Mouse (Mus musculus) lung, embryonic 16.5 days (tissue): ENCODE results near the gene Lrrn2. TPM values are rescaled to one million over a fixed set of nuclear protein-coding genes. Genes with fewer than 3 reads are reported as not detected.

Source experiments
- ATAC-seq: fragments of 200-750 bp; cut with Nextera tagmentation; 2 replicates; pipeline ENCODE4 v1.8.0; 2017; ENCODE audit warnings: low read depth, mild to moderate bottlenecking, moderate library complexity
- H3K27ac ChIP-seq: fragments of 300-500 bp; sonication (generic); 2 replicates; pipeline ENCODE4 v1.5.1; 2014; ENCODE audit warnings: mild to moderate bottlenecking, control low read depth, low read length
- H3K27me3 ChIP-seq: fragments of 300-500 bp; sonication (generic); 2 replicates; pipeline ENCODE4 v1.6.1; 2014; ENCODE audit warnings: low read depth, low read length, mixed read lengths; ENCODE audit not compliant: control insufficient read depth, insufficient read depth
- H3K36me3 ChIP-seq: fragments of 300-500 bp; sonication (generic); 2 replicates; pipeline ENCODE4 v1.6.1; 2014; ENCODE audit warnings: low read length; ENCODE audit not compliant: control insufficient read depth, insufficient read depth
- H3K4me1 ChIP-seq: fragments of 300-500 bp; sonication (generic); replicated peaks from 2 replicates; pipeline ENCODE4 v1.6.1; 2014; ENCODE audit warnings: low read length, mixed read lengths; ENCODE audit not compliant: control insufficient read depth, insufficient read depth
- H3K4me2 ChIP-seq: fragments of 300-500 bp; sonication (generic); 2 replicates; pipeline ENCODE4 v1.6.1; 2014; ENCODE audit warnings: low read depth, low read length, control low read depth
- H3K4me3 ChIP-seq: fragments of 300-500 bp; sonication (generic); 2 replicates; pipeline ENCODE4 v1.5.1; 2014; ENCODE audit warnings: mild to moderate bottlenecking, low read length, control low read depth
- H3K9ac ChIP-seq: fragments of 300-500 bp; sonication (generic); 2 replicates; pipeline ENCODE4 v1.6.1; 2014; ENCODE audit warnings: low read length, control low read depth
- H3K9me3 ChIP-seq: fragments of 300-500 bp; sonication (generic); 2 replicates; pipeline ENCODE4 v1.6.1; 2016; ENCODE audit warnings: low read length; ENCODE audit not compliant: control insufficient read depth
- WGBS: fragments of 180-500 bp; shearing (Covaris S2); extraction: QIAGEN DNeasy Blood & Tissue Kit; methylation state at CpG from one replicate; pipeline ENCODE4 v1.1.7; 2014; 5-methylcytosine and 5-hydroxymethylcytosine counted together
- polyA plus RNA-seq: library from polyadenylated mRNA; unstranded; fragments of >200 nt; fragmentation: Nextera tagmentation; extraction: Ambion mirVana; gene quantifications from 2 replicates; pipeline ENCODE4 v1.2.1, GENCODE M21; 2015

Gene Lrrn2
- polyA plus RNA-seq, 1 experiment from 2014 or later: 3.3 TPM

GRCm38 (mm10) chr1:132850809-132851208 lies 29.3 kb upstream of the Lrrn2 start:
- Histone ChIP-seq H3K9ac (no peak overlapping the region), H3K9me3 (peaks cover 4% of the 10 kb centered on the region), H3K36me3 (no peaks in the 10 kb centered on the region), H3K4me1 (no peaks in the 10 kb centered on the region; the same call in none of the 2 replicates), H3K27ac (no peak overlapping the region), H3K27me3 (no peaks in the 10 kb centered on the region), H3K4me3 (no peak overlapping the region), H3K4me2 (no peak overlapping the region)
- WGBS: 53% methylated on average over 5 of the region's 5 CpGs
- ATAC-seq: no peak

DNA sequence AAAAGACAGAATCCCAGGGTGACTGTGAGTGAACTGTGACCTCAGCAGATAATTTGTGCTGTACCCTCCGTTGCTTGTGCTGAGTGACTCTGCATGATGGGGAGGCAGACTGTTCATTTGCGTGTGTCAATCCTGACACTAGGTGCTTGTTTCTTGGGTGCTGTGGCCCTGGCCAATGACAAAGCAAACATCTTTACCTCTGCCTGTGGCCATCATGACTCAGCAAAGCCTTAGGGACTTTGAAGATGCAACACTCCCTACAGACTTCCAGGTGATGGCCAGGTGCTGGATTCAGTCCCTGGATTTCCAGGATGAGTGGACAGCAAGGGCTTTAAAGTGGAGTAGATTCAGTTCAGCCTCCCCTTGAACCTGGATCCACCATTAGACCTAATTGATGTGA lies 28.8 kb upstream of the Lrrn2 start:
- Histone ChIP-seq H3K4me3 (no peak overlapping the region), H3K9me3 (peaks cover 4% of the 10 kb centered on the region), H3K36me3 (no peaks in the 10 kb centered on the region), H3K4me1 (no peaks in the 10 kb centered on the region; the same call in none of the 2 replicates), H3K27ac (no peak overlapping the region), H3K4me2 (no peak overlapping the region), H3K9ac (no peak overlapping the region), H3K27me3 (no peaks in the 10 kb centered on the region)
- 60% methylated on average over 2 of the region's 2 CpGs for WGBS
- ATAC-seq: no peak

DNA sequence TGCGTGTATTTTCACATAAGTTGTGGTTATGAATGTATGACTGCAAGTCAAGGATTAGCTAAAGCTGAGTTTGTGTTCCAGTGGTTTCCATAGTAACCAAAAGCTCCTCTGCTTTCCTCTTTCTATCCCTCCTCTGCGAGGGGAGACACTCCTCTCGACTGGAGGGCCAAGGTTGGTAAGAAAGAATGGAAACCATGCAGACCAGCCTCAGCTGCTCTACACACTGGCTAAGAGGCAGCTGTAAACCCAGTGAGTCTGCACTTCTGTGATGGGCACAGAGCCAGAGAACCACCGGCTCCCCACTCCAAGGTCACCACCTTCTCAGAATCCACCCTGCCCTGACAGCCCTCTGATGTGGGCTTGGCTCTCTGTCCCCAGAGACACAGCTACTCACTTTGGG lies 28.3 kb upstream of the Lrrn2 start:
- H3K4me2 ChIP-seq: no peak overlapping the region
- 33% methylated on average over 4 of the region's 4 CpGs for WGBS
- H3K9ac ChIP-seq: no peak overlapping the region
- no peaks in the 10 kb centered on the region for H3K36me3 ChIP-seq
- no peak overlapping the region for H3K4me3 ChIP-seq
- peak; percentile 43; the same call in 1 of the 2 replicates for ATAC-seq
- H3K27ac ChIP-seq: no peak overlapping the region
- H3K9me3 ChIP-seq: peaks cover 4% of the 10 kb centered on the region
- no peaks in the 10 kb centered on the region for H3K27me3 ChIP-seq
- H3K4me1 ChIP-seq: no peaks in the 10 kb centered on the region; the same call in none of the 2 replicates

GRCm38 (mm10) chr1:132853312-132853711 lies 26.8 kb upstream of the Lrrn2 start:
- peaks cover under 1% of the 10 kb centered on the region; the same call in 1 of the 2 replicates for H3K9me3 ChIP-seq
- no peak overlapping the region for H3K4me3 ChIP-seq
- ATAC-seq: peak; percentile 76
- 18% methylated on average over 8 of the region's 8 CpGs for WGBS
- no peak overlapping the region for H3K4me2 ChIP-seq
- no peak overlapping the region for H3K27ac ChIP-seq
- no peak overlapping the region for H3K9ac ChIP-seq
- H3K27me3 ChIP-seq: no peaks in the 10 kb centered on the region
- H3K4me1 ChIP-seq: no peaks in the 10 kb centered on the region; the same call in none of the 2 replicates
- H3K36me3 ChIP-seq: no peaks in the 10 kb centered on the region

- no peaks in the 10 kb centered on the region for H3K9me3 ChIP-seq
- H3K36me3 ChIP-seq: no peaks in the 10 kb centered on the region
- no peak overlapping the region for H3K27ac ChIP-seq
- ATAC-seq: no peak
- WGBS: 55% methylated on average over 5 of the region's 5 CpGs
- H3K4me3 ChIP-seq: no peak overlapping the region
- no peak overlapping the region for H3K4me2 ChIP-seq
- no peaks in the 10 kb centered on the region for H3K4me1 ChIP-seq
- H3K27me3 ChIP-seq: no peaks in the 10 kb centered on the region
- no peak overlapping the region for H3K9ac ChIP-seq
Measured at GRCm38 (mm10) chr1:132858516-132859383, 21.3 kb upstream of the Lrrn2 start.

- H3K27me3 ChIP-seq: no peaks in the 10 kb centered on the region
- no peak overlapping the region for H3K27ac ChIP-seq
- no peaks in the 10 kb centered on the region for H3K9me3 ChIP-seq
- H3K4me1 ChIP-seq: no peaks in the 10 kb centered on the region
- no peaks in the 10 kb centered on the region for H3K36me3 ChIP-seq
- WGBS: 58% methylated on average over 2 of the region's 2 CpGs
- H3K4me2 ChIP-seq: no peak overlapping the region
- no peak for ATAC-seq
- no peak overlapping the region for H3K9ac ChIP-seq
- H3K4me3 ChIP-seq: no peak overlapping the region
Measured at GRCm38 (mm10) chr1:132864220-132864619, 15.9 kb upstream of the Lrrn2 start.

- Histone ChIP-seq H3K4me1 (no peaks in the 10 kb centered on the region), H3K9me3 (no peaks in the 10 kb centered on the region), H3K36me3 (no peaks in the 10 kb centered on the region), H3K4me2 (no peak overlapping the region), H3K4me3 (no peak overlapping the region), H3K27me3 (no peaks in the 10 kb centered on the region), H3K9ac (no peak overlapping the region), H3K27ac (no peak overlapping the region)
- no peak for ATAC-seq
- WGBS: 74% methylated on average over 4 of the region's 4 CpGs
Measured at GRCm38 (mm10) chr1:132865585-132865984, 14.5 kb upstream of the Lrrn2 start.

DNA sequence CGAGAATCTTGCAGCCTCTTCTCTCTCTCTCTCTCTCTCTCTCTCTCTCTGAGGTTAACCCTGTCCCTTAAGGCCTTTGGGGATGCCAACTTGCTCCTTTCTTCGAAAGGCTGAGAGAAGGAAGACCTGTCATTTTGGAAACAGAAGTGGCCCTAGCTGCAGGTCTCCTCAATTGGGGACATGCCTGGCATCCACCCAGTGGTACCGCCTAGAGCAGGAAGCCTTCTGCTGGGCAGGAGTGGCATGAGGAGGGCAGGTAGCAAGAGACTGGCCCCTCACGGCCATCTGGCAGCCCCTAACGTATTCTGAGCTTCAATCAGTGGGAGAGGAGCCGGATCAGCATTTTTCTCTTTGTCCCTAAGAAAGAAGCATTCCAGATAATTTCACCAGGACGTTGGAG lies 9.7 kb upstream of the Lrrn2 start:
- 52% methylated on average over 7 of the region's 7 CpGs for WGBS
- Histone ChIP-seq H3K9me3 (no peaks in the 10 kb centered on the region), H3K27ac (no peak overlapping the region), H3K27me3 (no peaks in the 10 kb centered on the region), H3K9ac (no peak overlapping the region), H3K4me3 (no peak overlapping the region), H3K4me2 (no peak overlapping the region), H3K36me3 (no peaks in the 10 kb centered on the region), H3K4me1 (no peaks in the 10 kb centered on the region)
- no peak for ATAC-seq

DNA sequence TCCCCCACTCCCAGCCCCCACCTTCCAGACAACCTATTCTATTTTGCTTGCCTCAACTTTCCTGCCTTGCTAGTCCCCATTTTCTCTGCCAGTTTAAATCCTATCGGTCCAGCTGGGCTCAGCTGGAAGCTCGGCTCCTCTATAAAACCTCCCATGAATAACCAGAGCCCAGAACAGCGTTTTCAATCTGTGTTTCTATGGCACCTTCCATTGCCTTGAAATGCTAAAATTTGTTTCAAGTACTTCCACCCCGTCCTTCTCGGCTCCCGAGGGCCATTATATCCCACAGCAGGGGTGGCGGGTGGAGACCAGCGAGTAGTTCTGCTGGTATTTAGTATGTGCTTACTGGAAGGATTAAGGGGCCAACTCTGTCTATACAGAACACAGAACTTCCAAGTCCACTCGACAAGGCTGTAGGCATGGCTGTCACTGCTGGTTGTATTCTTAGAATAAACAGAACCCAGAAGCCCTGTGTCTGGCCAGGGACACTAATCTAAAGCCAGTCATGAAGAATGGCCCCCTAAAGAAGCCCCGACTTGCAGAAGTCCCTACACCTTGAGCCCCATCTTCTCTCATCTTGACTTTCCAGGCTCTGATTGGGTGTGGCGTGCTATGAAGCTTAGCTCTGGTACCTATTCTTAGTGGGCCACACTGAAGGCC lies 992 bp upstream of the Lrrn2 start:
- H3K27me3 ChIP-seq: peaks cover 53% of the 10 kb centered on the region
- no peak overlapping the region for H3K9ac ChIP-seq
- H3K27ac ChIP-seq: no peak overlapping the region
- no peak for ATAC-seq
- H3K9me3 ChIP-seq: no peaks in the 10 kb centered on the region
- peaks cover 11% of the 10 kb centered on the region for H3K4me1 ChIP-seq
- H3K4me3 ChIP-seq: no peak overlapping the region
- no peaks in the 10 kb centered on the region for H3K36me3 ChIP-seq
- WGBS: 33% methylated on average over 11 of the region's 11 CpGs
- H3K4me2 ChIP-seq: no peak overlapping the region
